Mouse (Mus musculus) hindbrain, embryonic 11.5 days (tissue): ENCODE data around the gene Pabpc1l. TPM values are rescaled to one million over a fixed set of nuclear protein-coding genes. Genes with fewer than 3 reads are reported as not detected.

ENCODE experiments used
- ATAC-seq: fragments of 200-750 bp; cut with Nextera tagmentation; 2 replicates; pipeline ENCODE4 v1.8.0; 2017; ENCODE audit warnings: mild to moderate bottlenecking, moderate TSS enrichment, moderate library complexity; ENCODE audit not compliant: low FRiP score
- DNase-seq: peaks from one replicate; pipeline ENCODE4 v3.0.0-alpha.2; 2015; ENCODE audit warnings: low spot score
- H3K27ac ChIP-seq: fragments of 300-500 bp; sonication (generic); 2 replicates; pipeline ENCODE4 v1.5.1; 2014; ENCODE audit warnings: mild to moderate bottlenecking, low read depth, low read length
- H3K27me3 ChIP-seq: fragments of 300-500 bp; sonication (generic); 2 replicates; pipeline ENCODE4 v1.6.1; 2014; ENCODE audit warnings: mild to moderate bottlenecking, low read length, moderate library complexity, mixed read lengths; ENCODE audit not compliant: control insufficient read depth, insufficient read depth
- H3K36me3 ChIP-seq: fragments of 300-500 bp; sonication (generic); 2 replicates; pipeline ENCODE4 v1.6.1; 2014; ENCODE audit warnings: mild to moderate bottlenecking, low read length, moderate library complexity, mixed read lengths; ENCODE audit not compliant: control insufficient read depth, insufficient read depth
- H3K4me1 ChIP-seq: fragments of 300-500 bp; sonication (generic); replicated peaks from 2 replicates; pipeline ENCODE4 v1.6.1; 2014; ENCODE audit warnings: low read length, mixed read lengths; ENCODE audit not compliant: control insufficient read depth, insufficient read depth
- H3K4me2 ChIP-seq: fragments of 300-500 bp; sonication (generic); replicated peaks from 2 replicates; pipeline ENCODE4 v1.6.1; 2014; ENCODE audit warnings: mild to moderate bottlenecking, low read depth, low read length
- H3K4me3 ChIP-seq: fragments of 300-500 bp; sonication (generic); 2 replicates; pipeline ENCODE4 v1.5.1; 2014; ENCODE audit warnings: low read depth, low read length
- H3K9ac ChIP-seq: fragments of 300-500 bp; sonication (generic); 2 replicates; pipeline ENCODE4 v1.6.1; 2014; ENCODE audit warnings: low read depth, low read length
- H3K9me3 ChIP-seq: fragments of 300-500 bp; sonication (generic); 2 replicates; pipeline ENCODE4 v1.6.1; 2016; ENCODE audit warnings: low read length; ENCODE audit not compliant: control insufficient read depth
- WGBS: fragments of 180-500 bp; shearing (Covaris S2); extraction: QIAGEN DNeasy Blood & Tissue Kit; methylation state at CpG from one replicate; pipeline ENCODE4 v1.1.7; 2014; 5-methylcytosine and 5-hydroxymethylcytosine counted together
- polyA plus RNA-seq: library from polyadenylated mRNA; unstranded; fragments of >200 nt; fragmentation: Nextera tagmentation; extraction: Ambion mirVana; gene quantifications from 2 replicates; pipeline ENCODE4 v1.2.1, GENCODE M21; 2014

Gene Pabpc1l
- polyA plus RNA-seq, 1 experiment from 2014 or later = 0.62 TPM

- H3K4me3 ChIP-seq = no peak overlapping the region
- no peak overlapping the region for H3K4me2 ChIP-seq
- WGBS = 84% methylated on average over 7 of the region's 7 CpGs
- ATAC-seq = no peak
- DNase-seq = no peak
- no peaks in the 10 kb centered on the region for H3K27me3 ChIP-seq
- H3K9me3 ChIP-seq = no peaks in the 10 kb centered on the region
- H3K9ac ChIP-seq = no peak overlapping the region
- no peak overlapping the region for H3K27ac ChIP-seq
- H3K36me3 ChIP-seq = no peaks in the 10 kb centered on the region
- peaks cover 3% of the 10 kb centered on the region; the same call in 1 of the 2 replicates for H3K4me1 ChIP-seq
Observed at GRCm38 (mm10) chr2:164073120-164073519, 47.9 kb downstream of the Pabpc1l start.

- under 1% methylated on average over 46 of the region's 48 CpGs for WGBS
- peak overlapping the region; percentile 81 for H3K4me3 ChIP-seq
- peaks cover 3% of the 10 kb centered on the region; the same call in 1 of the 2 replicates for H3K4me1 ChIP-seq
- no peaks in the 10 kb centered on the region for H3K36me3 ChIP-seq
- H3K9me3 ChIP-seq = no peaks in the 10 kb centered on the region
- H3K4me2 ChIP-seq = peak overlapping the region; percentile 91
- DNase-seq (peak; percentile 99), ATAC-seq (peak; percentile 73)
- peak overlapping the region; percentile 73 for H3K9ac ChIP-seq
- no peaks in the 10 kb centered on the region for H3K27me3 ChIP-seq
- no peak overlapping the region for H3K27ac ChIP-seq
Observed at GRCm38 (mm10) chr2:164073918-164074578, 48.8 kb downstream of the Pabpc1l start.

GRCm38 (mm10) chr2:164075088-164075487 lies 49.8 kb downstream of the Pabpc1l start:
- no peak for DNase-seq
- H3K9ac ChIP-seq = peak overlapping the region; percentile 73; the same call in 1 of the 2 replicates

GRCm38 (mm10) chr2:164076874-164077425 lies 51.7 kb downstream of the Pabpc1l start:
- Histone ChIP-seq H3K4me1 (peaks cover 3% of the 10 kb centered on the region; the same call in 1 of the 2 replicates), H3K9ac (no peak overlapping the region), H3K4me3 (no peak overlapping the region), H3K36me3 (peaks cover 2% of the 10 kb centered on the region; the same call in 1 of the 2 replicates), H3K27ac (no peak overlapping the region), H3K4me2 (no peak overlapping the region), H3K27me3 (no peaks in the 10 kb centered on the region), H3K9me3 (no peaks in the 10 kb centered on the region)
- 95% methylated on average over 8 of the region's 8 CpGs for WGBS
- no peak for ATAC-seq
- no peak for DNase-seq

More at GRCm38 (mm10) chr2:164075088-164075487, 49.8 kb downstream of the Pabpc1l start:
- Histone ChIP-seq H3K36me3 (no peaks in the 10 kb centered on the region), H3K4me2 (peak overlapping the region; percentile 91), H3K27me3 (no peaks in the 10 kb centered on the region), H3K9me3 (no peaks in the 10 kb centered on the region), H3K27ac (no peak overlapping the region), H3K4me1 (peaks cover 3% of the 10 kb centered on the region; the same call in 1 of the 2 replicates), H3K4me3 (peak overlapping the region; percentile 81; the same call in 1 of the 2 replicates)
- ATAC-seq = no peak
- 61% methylated on average over 5 of the region's 5 CpGs for WGBS

GRCm38 (mm10) chr2:164077875-164078274 lies 52.6 kb downstream of the Pabpc1l start:
- DNase-seq (no peak), ATAC-seq (no peak)
- Histone ChIP-seq H3K9me3 (no peaks in the 10 kb centered on the region), H3K27ac (no peak overlapping the region), H3K9ac (no peak overlapping the region), H3K4me3 (no peak overlapping the region), H3K4me1 (peaks cover 3% of the 10 kb centered on the region; the same call in 1 of the 2 replicates), H3K27me3 (no peaks in the 10 kb centered on the region), H3K4me2 (no peak overlapping the region), H3K36me3 (peaks cover 2% of the 10 kb centered on the region; the same call in 1 of the 2 replicates)
- 89% methylated on average over 5 of the region's 5 CpGs for WGBS

GRCm38 (mm10) chr2:164079488-164079887 lies 54.2 kb downstream of the Pabpc1l start:
- Histone ChIP-seq H3K27ac (no peak overlapping the region), H3K4me2 (no peak overlapping the region), H3K4me1 (peaks cover 3% of the 10 kb centered on the region; the same call in 1 of the 2 replicates), H3K36me3 (peaks cover 5% of the 10 kb centered on the region; the same call in 1 of the 2 replicates), H3K27me3 (no peaks in the 10 kb centered on the region), H3K9ac (no peak overlapping the region), H3K4me3 (no peak overlapping the region), H3K9me3 (no peaks in the 10 kb centered on the region)
- 89% methylated on average over 6 of the region's 6 CpGs for WGBS
- ATAC-seq (no peak), DNase-seq (no peak)

GRCm38 (mm10) chr2:164081577-164081976 lies 56.3 kb downstream of the Pabpc1l start:
- no peak overlapping the region for H3K4me3 ChIP-seq
- 94% methylated on average over 10 of the region's 10 CpGs for WGBS
- H3K4me1 ChIP-seq = no peaks in the 10 kb centered on the region
- DNase-seq (no peak), ATAC-seq (no peak)
- peaks cover 5% of the 10 kb centered on the region; the same call in 1 of the 2 replicates for H3K36me3 ChIP-seq
- H3K27me3 ChIP-seq = no peaks in the 10 kb centered on the region
- H3K27ac ChIP-seq = no peak overlapping the region
- H3K9me3 ChIP-seq = no peaks in the 10 kb centered on the region
- no peak overlapping the region for H3K4me2 ChIP-seq
- no peak overlapping the region for H3K9ac ChIP-seq

- DNase-seq = no peak
- no peaks in the 10 kb centered on the region for H3K27me3 ChIP-seq
- H3K27ac ChIP-seq = no peak overlapping the region
- no peak for ATAC-seq
- H3K4me3 ChIP-seq = no peak overlapping the region
- no peak overlapping the region for H3K9ac ChIP-seq
- no peak overlapping the region for H3K4me2 ChIP-seq
- no peaks in the 10 kb centered on the region for H3K4me1 ChIP-seq
- 92% methylated on average over 10 of the region's 10 CpGs for WGBS
- H3K36me3 ChIP-seq = peaks cover 5% of the 10 kb centered on the region; the same call in 1 of the 2 replicates
- H3K9me3 ChIP-seq = no peaks in the 10 kb centered on the region
Observed at GRCm38 (mm10) chr2:164082175-164082574, 56.9 kb downstream of the Pabpc1l start.
